Mouse (Mus musculus) hindbrain, postnatal 0 days (tissue): ENCODE results near the gene Primpol. TPM values are rescaled to one million over a fixed set of nuclear protein-coding genes. Genes with fewer than 3 reads are reported as not detected.

Source experiments
- ATAC-seq: fragments of 200-750 bp; cut with Nextera tagmentation; 2 replicates; pipeline ENCODE4 v1.8.0; 2017; ENCODE audit warnings: mild to moderate bottlenecking, moderate TSS enrichment, moderate library complexity
- DNase-seq: peaks from one replicate; pipeline ENCODE4 v3.0.0-alpha.2; 2015; ENCODE audit warnings: low spot score
- H3K27ac ChIP-seq: fragments of 300-500 bp; sonication (generic); 2 replicates; pipeline ENCODE4 v1.5.1; 2014; ENCODE audit warnings: mild to moderate bottlenecking
- H3K27me3 ChIP-seq: fragments of 300-500 bp; sonication (generic); 2 replicates; pipeline ENCODE4 v1.6.1; 2014; ENCODE audit warnings: low read length, mixed read lengths; ENCODE audit not compliant: insufficient read depth
- H3K36me3 ChIP-seq: fragments of 300-500 bp; sonication (generic); 2 replicates; pipeline ENCODE4 v1.6.1; 2014; ENCODE audit warnings: low read length, mixed read lengths; ENCODE audit not compliant: insufficient read depth
- H3K4me1 ChIP-seq: fragments of 300-500 bp; sonication (generic); 2 replicates; pipeline ENCODE4 v1.6.1; 2014; ENCODE audit warnings: antibody characterized with exemption, low read length, mixed read lengths; ENCODE audit not compliant: insufficient read depth
- H3K4me2 ChIP-seq: fragments of 300-500 bp; sonication (generic); 2 replicates; pipeline ENCODE4 v1.6.1; 2014; ENCODE audit warnings: low read depth, mild to moderate bottlenecking, low read length, moderate library complexity, mixed read lengths
- H3K4me3 ChIP-seq: fragments of 300-500 bp; sonication (generic); 2 replicates; pipeline ENCODE4 v1.5.1; 2014; ENCODE audit warnings: low read length
- H3K9ac ChIP-seq: fragments of 300-500 bp; sonication (generic); replicated peaks from 2 replicates; pipeline ENCODE4 v1.6.1; 2014; ENCODE audit warnings: mild to moderate bottlenecking, low read length, moderate library complexity, mixed read lengths
- H3K9me3 ChIP-seq: fragments of 300-500 bp; sonication (generic); 2 replicates; pipeline ENCODE4 v1.6.1; 2016; ENCODE audit warnings: low read length, mixed read lengths
- CTCF ChIP-seq: IDR thresholded peaks from 2 replicates; pipeline ENCODE4 v1.5.1; 2016; ENCODE audit warnings: antibody characterized with exemption, control low read depth, low read depth
- WGBS: fragments of 180-500 bp; shearing (Covaris S2); extraction: QIAGEN DNeasy Blood & Tissue Kit; methylation state at CpG from one replicate; pipeline ENCODE4 v1.1.7; 2014; 5-methylcytosine and 5-hydroxymethylcytosine counted together
- polyA plus RNA-seq: library from polyadenylated mRNA; unstranded; fragments of >200 nt; fragmentation: Nextera tagmentation; extraction: Ambion mirVana; gene quantifications from 2 replicates; pipeline ENCODE4 v1.2.1, GENCODE M21; 2015
- total RNA-seq: library from RNA; depleted of rRNA; stranded (reverse); fragments of >200 nt; gene quantifications from 2 replicates; pipeline ENCODE4 v1.2.3, GENCODE M21; 2014

The Primpol gene
- total and polyA plus RNA-seq, 2 experiments from 2014 or later = 4.0 to 4.9 TPM

DNA sequence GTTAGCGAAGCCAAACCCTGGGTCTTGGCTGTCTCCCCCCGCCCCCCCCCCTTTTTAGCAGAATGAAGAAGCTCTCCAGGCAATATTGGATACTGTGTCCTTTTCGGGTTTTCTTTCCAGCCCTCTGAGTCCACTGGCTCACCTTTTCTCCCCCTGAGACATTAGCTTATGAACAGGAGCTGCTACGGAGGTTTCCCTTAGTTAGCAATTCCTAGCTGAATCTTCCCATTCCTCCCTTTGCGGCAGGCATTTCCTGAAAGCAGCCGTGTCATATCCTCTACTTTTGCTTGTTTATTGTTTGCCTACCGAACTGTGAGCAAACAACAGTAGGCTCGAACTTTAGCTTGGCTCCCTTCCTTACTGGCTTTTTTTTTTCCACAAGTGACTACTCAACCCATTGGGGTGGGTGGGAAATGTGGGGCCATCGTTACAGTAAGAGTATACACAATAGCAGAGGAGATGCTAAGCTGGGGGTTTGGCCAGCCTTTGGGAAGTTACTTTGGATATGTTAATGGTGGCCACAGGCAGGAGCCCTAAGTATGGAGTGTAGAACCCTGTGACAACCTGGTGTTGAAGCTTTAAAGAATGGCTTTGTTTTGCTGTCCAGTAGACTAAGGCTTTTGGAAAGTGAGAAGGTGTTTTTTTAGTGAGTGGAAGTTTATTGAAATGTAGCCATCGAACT lies 1.8 kb upstream of the Primpol start:
- no peak overlapping the region for H3K27ac ChIP-seq
- no peak for ATAC-seq
- TF ChIP-seq CTCF = no peak

DNA sequence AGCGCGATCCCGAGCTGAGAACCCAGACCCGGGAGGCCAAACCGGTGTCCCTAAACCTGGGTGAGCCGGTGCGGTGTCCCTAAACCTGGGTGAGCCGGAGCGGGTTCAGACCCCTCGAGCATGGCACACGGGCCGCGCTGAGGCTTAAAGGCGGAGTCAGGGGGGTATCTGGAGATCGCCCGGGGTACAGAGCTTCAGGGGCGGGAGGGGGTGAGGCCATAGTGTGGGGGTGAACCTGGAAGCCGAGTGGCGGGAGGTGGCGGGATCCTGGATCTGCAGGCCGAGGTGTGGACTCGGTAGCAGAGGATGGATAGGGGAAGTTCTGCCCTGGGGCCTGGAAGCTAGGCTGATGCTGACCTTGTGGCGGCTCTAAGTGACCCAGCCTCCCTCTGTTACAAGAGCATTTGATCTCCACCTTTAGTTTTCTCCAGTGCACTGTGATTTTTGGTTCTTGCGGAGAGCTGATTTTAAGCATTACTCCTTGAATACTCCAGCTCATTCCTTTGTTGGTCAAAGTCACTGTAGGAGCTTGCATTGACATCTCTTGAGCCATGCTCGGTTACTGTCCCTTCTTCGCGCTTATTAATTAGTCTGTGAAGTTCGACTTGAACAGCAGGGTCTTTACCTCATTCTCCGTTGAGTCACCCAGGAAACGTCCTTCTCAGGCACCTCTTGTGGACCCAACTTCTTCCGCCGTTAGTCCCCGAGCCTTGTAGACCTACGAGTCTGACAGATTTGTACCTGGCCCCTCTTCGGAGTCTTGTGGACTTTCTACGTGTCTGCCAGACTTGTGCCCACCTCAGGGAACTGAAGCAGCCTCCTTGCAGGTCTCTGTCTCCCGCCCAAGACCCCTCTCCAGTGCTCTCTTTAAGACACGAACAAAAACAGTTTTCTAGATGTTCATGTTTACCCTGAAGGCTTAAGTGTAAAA lies 943 bp upstream of the Primpol start:
- H3K9me3 ChIP-seq = no peaks in the 10 kb centered on the region
- peak overlapping the region; percentile 92 for H3K27ac ChIP-seq
- DNase-seq (peak; percentile 48), ATAC-seq (no peak; the same call in 1 of the 2 replicates)
- H3K4me3 ChIP-seq = peak overlapping the region; percentile 85
- H3K9ac ChIP-seq = peak overlapping the region; percentile 88
- peak overlapping the region; percentile 93 for H3K4me2 ChIP-seq
- H3K36me3 ChIP-seq = no peaks in the 10 kb centered on the region
- peaks cover 6% of the 10 kb centered on the region for H3K4me1 ChIP-seq
- TF ChIP-seq CTCF = no peak
- WGBS = under 1% methylated on average over 37 of the region's 38 CpGs
- no peaks in the 10 kb centered on the region for H3K27me3 ChIP-seq

More for the DNA sequence above, 1.8 kb upstream of the Primpol start:
- Histone ChIP-seq H3K4me2 (peak overlapping the region; percentile 93), H3K4me1 (peaks cover 6% of the 10 kb centered on the region), H3K4me3 (peak overlapping the region; percentile 85), H3K27me3 (no peaks in the 10 kb centered on the region), H3K9me3 (no peaks in the 10 kb centered on the region), H3K36me3 (no peaks in the 10 kb centered on the region), H3K9ac (peak overlapping the region; percentile 88)
- DNase-seq = peak; percentile 28
- 3% methylated on average over 10 of the region's 10 CpGs for WGBS

DNA sequence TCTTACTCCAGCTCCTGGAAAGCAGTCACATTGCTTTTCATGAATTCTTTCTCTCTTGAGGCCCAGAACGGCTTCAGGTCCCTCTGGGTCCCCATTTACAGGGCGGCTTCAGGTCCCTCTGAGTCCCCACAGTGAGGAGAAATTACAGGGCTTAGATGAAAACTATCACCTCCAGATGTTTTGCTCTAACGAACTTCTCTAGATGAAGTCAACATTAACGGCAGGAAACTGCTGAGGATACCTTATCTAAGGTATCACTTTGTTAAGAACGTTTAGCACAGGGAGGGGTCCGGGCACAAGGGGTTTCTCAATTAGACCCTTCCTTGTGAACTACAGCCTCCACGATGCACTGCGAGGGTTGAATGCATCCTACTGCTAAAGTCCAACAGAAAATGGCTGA lies 1.1 kb downstream of the Primpol start:
- 92% methylated on average over 8 of the region's 8 CpGs for whole genome bisulfite sequencing
- Histone ChIP-seq H3K36me3 (no peaks in the 10 kb centered on the region), H3K9me3 (no peaks in the 10 kb centered on the region), H3K27me3 (no peaks in the 10 kb centered on the region), H3K9ac (no peak overlapping the region), H3K4me1 (peaks cover 6% of the 10 kb centered on the region), H3K4me2 (peak overlapping the region; percentile 93; the same call in 1 of the 2 replicates), H3K27ac (no peak overlapping the region), H3K4me3 (no peak overlapping the region)
- no peak for TF ChIP-seq CTCF
- no peak for DNase-seq
- ATAC-seq = no peak

DNA sequence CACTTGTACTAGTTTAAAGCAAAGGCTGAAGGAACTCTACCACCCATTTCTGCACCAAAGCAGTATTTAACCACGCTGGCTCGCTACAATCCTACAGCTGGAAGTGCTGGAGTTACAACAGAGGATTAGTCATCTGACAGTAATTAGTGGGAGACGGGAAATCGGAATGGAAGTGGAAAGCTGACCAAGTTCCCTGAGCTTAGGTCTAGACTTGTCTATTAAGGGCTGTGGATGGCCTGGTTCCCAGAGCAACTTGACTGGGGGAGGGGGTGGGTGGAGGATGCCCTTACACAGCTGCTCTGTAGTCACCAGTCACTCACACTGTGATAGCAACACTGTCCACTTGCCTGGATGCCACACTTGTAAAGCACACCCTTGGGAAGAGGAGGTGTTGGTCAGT lies 3.6 kb downstream of the Primpol start:
- no peak overlapping the region for H3K4me2 ChIP-seq
- H3K27ac ChIP-seq = no peak overlapping the region
- no peak overlapping the region for H3K9ac ChIP-seq
- H3K27me3 ChIP-seq = no peaks in the 10 kb centered on the region
- no peak for TF ChIP-seq CTCF
- no peak for ATAC-seq
- H3K4me3 ChIP-seq = no peak overlapping the region
- no peaks in the 10 kb centered on the region for H3K4me1 ChIP-seq
- no peak for DNase-seq
- no peaks in the 10 kb centered on the region for H3K9me3 ChIP-seq
- 67% methylated on average over 4 of the region's 4 CpGs for WGBS
- H3K36me3 ChIP-seq = no peaks in the 10 kb centered on the region

DNA sequence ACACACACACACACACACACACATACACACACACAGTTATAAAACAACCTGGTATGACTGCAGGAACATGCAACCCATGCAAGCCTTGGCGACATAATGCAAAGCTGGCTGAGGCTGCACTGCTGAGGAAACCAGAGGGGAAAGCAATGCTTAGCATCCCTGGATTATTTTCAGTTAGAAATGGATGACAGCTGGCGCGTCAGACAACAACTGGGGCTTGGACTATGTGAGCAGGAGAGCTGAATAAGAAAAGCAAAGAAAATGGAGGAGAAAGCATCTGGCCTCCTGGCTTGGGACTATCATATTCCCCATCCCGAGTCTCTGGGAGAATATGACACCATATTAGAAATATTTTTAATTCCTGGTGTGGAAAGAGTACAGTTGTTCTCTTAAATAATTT lies 4.1 kb downstream of the Primpol start:
- Histone ChIP-seq H3K27me3 (no peaks in the 10 kb centered on the region), H3K9ac (no peak overlapping the region), H3K9me3 (no peaks in the 10 kb centered on the region), H3K4me1 (no peaks in the 10 kb centered on the region), H3K27ac (no peak overlapping the region), H3K4me3 (no peak overlapping the region), H3K36me3 (no peaks in the 10 kb centered on the region), H3K4me2 (no peak overlapping the region)
- TF ChIP-seq CTCF = no peak
- 72% methylated on average over 4 of the region's 4 CpGs for whole genome bisulfite sequencing
- ATAC-seq (no peak), DNase-seq (no peak)

DNA sequence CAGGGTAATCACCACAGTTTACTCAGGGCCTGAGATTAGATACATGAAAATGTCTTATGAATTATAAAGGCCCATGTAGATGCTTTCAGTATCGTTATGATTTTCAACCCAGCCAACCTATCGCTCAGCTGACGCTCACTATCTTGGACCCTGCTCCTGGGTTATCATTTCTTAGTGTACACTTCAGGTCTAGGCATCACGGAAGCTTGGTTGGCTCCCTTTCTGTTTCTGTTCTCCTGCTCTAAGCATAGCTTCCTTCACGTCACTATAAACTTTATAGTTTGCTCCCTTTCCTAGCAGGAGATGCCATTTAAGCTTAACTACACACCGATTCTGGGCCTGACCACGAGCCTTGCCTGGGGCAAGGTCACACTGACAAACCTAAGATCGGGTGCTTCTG lies 5.5 kb downstream of the Primpol start:
- Histone ChIP-seq H3K4me2 (no peak overlapping the region), H3K27ac (no peak overlapping the region), H3K9ac (no peak overlapping the region), H3K4me3 (no peak overlapping the region), H3K9me3 (no peaks in the 10 kb centered on the region), H3K27me3 (no peaks in the 10 kb centered on the region), H3K36me3 (no peaks in the 10 kb centered on the region), H3K4me1 (no peaks in the 10 kb centered on the region)
- 92% methylated on average over 8 of the region's 8 CpGs for WGBS
- DNase-seq = no peak
- no peak for ATAC-seq
- TF ChIP-seq CTCF = no peak
